Mouse (Mus musculus): ENCODE measurements around the gene Rnf126.

The Rnf126 gene

DNA sequence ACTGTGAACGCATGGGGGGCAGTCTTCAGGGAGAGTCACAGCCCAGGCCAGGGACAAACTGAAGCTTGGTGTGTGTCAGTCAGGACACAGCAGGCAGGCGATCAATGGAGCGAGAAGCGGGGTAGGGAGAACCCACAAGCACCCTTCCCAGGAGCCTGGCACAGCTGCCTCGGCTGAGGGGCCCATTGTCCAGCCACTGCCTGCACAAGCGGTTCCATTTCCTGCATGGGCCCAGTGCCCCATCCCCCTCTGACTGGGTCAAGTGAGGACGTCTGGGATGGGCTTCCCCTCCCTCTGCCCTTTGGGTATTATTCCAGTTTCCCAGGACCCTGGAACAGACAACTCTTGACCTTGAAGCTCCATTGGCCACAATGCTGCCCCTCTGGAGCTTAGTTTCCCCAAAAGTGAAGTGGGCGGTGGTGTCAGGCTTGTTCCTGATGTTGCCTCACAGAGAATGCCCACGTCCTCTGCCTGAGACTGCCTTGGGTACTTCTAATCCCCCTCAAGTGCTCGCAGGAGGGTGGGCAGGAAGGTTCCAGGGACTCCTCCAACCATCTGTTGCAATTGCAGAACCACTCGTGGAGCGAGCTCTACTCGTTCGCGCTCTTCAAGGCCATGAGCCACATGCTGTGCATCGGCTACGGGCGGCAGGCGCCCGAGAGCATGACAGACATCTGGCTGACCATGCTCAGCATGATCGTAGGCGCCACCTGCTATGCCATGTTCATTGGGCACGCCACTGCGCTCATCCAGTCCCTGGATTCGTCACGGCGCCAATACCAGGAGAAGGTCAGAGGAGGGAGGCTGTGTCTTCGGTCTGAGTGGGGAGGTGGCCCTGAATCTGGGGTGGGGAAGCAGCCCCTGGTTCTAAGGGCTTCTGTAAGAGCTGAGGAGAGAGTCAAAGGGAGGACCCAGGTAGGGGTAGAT, 38.2 kb downstream of the Rnf126 start:
- DNase-seq: peak; percentile 74

DNA sequence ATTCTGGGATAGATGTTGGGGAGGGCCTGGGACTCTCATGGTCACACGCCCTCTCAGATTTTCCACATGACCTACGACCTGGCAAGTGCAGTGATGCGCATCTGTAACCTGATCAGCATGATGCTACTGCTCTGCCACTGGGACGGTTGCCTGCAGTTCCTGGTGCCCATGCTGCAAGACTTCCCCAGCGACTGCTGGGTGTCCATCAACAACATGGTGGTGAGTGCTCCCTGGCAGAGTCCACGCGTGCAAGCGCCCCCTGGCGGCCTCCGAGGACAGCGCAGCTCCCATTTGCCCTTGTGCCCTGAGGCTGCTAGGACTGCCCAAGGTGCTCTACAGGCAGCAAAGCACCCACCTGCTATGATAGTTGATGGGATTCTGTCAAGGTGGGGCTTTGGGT, 40.7 kb downstream of the Rnf126 start:
- no peak for DNase-seq

GRCm38 (mm10) chr10:79723692-79724091, 43.1 kb downstream of the Rnf126 start:
- no peak for DNase-seq

GRCm38 (mm10) chr10:79723047-79723446, 43.7 kb downstream of the Rnf126 start:
- no peak for DNase-seq

DNA sequence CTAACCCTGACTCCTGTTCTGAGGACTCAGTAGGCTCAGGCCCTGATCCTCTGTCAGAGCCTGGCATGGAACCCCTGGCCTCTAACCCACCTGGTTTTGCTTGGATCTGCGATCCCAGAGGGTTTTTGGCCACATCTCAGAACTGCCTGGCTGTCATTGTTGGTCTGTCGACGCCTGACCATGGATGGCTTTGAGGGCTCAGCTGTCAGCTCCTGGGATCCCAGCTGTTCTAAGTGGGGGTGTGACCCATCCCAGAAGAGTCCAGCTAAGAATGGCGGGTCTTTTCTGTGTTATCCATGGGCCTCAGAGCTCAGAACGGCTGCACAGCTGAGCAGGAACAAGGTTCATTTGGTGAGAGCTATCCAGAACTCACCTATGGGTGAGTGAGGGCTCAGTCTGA, 45.7 kb downstream of the Rnf126 start:
- DNase-seq: no peak

DNA sequence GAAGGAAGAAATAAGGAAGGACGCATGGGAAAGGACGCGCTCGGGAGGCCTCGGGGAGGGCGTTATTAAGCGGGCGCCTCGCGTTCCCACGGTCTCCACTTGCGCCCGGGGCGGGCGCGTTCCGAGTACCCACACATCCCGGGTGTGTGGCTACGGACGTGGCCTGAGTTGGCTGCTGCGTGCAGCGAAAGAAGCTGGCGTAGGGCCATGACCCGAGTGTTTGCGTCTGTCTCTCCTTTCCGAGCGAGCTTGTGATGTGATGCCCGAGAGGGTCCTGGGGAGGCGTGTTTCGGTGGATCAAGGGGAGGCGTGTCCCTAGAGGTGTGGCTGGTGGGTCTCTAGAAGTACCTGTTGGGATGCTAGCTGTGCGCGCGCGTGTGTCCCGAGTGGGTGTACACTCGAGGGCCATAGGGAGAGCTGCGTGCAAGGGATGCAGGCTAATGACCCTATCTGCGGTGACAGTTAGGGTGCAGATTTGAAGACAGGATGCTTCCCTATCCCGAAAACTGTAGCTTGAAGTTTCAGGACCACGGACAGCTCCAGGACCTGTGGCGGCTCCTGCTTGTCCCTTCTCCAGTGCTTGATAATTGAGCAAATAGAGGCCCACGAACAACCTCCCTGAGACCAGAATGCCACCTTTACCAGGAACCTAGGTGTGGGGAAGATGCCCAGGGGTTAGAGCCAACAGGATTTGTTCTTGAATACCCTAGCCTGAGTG, 49.0 kb downstream of the Rnf126 start:
- DNase-seq: no peak

DNA sequence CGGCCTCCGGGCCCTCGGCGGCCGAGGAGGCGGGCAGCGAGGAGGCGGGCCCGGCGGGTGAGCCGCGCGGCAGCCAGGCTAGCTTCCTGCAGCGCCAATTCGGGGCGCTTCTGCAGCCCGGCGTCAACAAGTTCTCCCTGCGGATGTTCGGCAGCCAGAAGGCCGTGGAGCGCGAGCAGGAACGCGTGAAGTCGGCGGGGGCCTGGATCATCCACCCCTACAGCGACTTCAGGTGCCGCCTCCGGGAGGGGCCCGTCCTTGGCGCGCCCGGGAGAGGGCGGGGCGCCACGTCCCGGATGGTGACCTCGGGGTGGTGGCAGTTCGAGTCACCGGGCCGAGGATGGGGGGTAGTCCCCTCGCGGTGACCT, 49.8 kb downstream of the Rnf126 start:
- peak; percentile 68 for DNase-seq

DNA sequence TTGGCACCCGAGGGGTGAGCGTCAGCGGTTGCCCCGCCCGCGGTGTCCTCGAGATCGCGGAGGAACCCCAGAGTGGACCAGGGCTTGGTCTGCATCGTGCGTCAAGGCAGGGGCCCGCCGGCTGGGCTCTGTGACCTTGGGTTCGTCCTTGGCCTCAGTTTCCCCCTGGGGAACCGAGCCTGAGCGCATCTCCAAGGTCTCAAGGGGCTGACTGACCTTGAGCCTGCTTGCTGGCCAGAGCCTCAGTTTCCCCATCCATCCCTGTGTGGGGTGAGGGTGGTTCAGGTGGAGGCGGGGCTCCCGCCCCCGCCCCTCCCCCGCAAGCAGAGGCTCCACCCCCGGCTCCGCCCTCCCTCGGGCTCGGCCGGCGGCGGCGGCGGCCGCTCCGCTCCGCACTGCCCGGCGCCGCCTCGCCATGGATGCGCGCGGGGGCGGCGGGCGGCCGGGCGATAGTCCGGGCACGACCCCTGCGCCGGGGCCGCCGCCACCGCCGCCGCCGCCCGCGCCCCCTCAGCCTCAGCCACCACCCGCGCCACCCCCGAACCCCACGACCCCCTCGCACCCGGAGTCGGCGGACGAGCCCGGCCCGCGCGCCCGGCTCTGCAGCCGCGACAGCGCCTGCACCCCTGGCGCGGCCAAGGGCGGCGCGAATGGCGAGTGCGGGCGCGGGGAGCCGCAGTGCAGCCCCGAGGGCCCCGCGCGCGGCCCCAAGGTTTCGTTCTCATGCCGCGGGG, 50.3 kb downstream of the Rnf126 start, which contains the start of gene Hcn2:
TSS of gene Hcn2 (plus strand) at position 381 of the 734 bp plus-strand sequence.
- DNase-seq: no peak

DNA sequence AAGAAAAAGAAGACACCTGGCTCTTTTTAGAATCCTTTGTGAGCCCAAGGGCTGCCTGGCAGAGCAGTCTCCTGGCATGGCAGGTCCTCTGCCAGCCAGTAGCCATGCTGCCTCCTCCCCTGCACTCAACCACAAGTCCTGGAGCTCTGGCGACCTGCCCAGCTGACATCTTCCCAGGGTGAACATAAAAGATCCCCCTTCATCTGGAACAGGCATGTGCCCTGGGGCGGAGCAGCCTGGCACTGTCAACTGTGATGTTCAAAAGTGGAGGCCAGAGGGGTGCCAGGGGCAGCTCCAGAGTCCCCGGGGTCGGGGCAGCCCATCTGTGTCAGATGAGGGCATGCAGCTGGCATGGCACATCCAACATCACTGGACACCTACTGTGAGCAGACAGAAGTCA, 51.8 kb downstream of the Rnf126 start:
- no peak for DNase-seq

DNA sequence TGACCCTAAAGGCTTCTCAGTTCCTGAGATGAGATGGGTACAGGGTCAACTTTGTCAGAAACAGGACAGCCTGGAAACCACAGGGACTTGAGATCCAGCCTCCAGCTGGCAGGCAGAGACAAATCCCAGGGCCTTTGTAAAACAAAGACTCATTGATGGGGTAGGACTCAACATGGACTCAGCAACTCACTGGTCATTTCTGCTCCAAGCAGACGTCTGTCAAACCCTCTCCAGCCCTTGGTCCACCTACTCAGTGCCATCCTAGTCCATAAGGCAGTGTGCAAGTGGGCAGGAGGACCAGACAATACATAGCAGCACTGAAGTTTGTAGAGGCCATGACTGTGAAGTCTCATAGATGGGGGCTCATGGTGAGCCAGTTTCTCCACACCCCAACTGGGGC, 53.6 kb downstream of the Rnf126 start:
- no peak for DNase-seq

DNA sequence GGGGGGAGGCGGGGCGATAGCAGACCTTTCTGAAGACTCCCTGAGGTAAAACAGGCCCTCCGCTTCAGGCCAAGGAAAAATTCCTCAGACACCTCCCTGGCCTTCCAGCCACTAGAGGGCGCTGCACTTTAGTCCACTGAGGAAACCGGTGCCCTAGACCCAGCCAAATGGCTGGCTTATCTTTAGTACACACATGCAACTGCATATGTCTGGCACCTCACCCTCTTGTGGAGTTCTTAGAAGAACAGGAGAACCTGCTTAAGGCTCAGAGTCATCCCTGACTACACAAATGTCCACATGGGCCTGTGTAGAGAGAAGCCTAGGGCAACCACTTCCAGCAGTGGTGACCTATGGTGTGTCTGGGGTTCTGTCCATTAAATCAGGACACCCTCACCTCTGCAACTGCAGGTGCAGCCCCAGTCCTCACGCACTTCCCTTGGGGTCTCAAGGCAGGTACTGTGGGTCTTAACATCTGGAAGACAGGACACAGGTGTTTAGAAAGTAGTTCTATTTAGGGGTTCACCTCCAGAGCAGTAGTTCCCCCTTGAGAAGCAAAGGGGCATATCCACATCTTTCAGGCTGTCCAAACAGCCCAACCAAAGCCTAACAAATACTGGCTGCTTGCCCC, 54.1 kb downstream of the Rnf126 start:
- peak; percentile 84 for DNase-seq

DNA sequence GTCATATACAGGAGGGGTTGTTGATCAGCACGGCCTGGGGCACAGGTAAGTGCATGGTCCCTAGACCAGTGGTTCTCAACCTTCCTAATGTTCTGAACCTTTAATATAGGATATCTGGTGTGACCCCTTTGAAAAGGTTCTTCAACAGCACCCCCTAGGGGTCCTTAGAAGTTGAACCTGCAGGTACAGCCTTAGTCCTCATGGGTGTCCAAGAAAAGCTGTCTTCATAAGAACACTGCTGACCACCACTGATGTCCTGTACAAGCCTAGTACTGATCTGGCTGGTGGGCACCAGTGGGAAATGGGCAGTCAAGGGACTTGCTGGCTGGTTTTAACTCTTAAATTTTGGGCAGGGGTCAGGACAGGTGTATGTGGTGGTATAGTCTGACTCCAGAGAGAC, 54.7 kb downstream of the Rnf126 start:
- DNase-seq: no peak

DNA sequence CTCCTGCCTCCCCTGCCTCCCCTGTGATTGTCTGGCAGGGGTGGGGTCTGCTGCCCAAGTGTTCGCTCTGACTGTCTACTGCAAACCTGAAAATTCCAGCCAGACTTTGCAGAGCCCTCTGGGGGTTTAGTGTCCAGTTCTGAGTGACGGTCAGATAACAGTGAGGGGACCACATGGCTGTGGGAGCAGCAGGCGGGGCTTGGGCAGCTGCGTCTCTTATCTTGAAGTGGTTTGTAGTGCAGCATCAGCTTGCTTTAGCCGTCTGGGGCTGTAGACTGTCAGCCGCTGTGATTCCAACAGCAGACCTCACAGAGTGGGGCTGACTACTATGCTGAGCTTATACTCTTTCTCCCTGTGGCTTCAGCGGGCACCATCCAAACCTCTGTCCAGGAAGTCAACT, 57.4 kb downstream of the Rnf126 start:
- no peak for DNase-seq

DNA sequence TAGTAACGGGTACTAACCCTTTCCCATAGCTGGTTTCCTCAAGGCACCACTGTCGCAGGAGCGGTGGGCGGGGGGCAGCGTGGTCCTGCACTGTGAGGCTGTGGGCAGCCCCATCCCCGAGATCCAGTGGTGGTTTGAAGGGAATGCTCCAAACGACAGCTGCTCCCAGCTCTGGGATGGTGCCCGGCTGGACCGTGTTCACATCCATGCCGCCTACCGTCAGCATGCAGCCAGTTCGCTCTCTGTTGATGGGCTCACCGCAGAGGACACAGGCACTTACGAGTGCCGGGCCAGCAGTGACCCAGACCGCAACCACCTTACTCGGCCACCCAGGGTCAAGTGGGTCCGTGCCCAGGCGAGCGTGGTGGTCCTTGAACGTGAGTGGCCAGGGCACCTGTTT, 58.1 kb downstream of the Rnf126 start:
- DNase-seq: no peak
